Mouse (Mus musculus): ENCODE results near the gene Ccdc180.
A peak's percentile ranks its signal among the peaks of the same experiment; 100 is the strongest.

Ccdc180 gene

GRCm38 (mm10) chr4:45911876-45912275 lies 21.8 kb downstream of the Ccdc180 start:
- DNase-seq = no peak

GRCm38 (mm10) chr4:45917091-45917490 lies 27.0 kb downstream of the Ccdc180 start:
- DNase-seq = no peak

GRCm38 (mm10) chr4:45921663-45922435 lies 31.7 kb downstream of the Ccdc180 start:
- no peak for DNase-seq

- no peak for DNase-seq
Measured at GRCm38 (mm10) chr4:45924011-45924410, 33.9 kb downstream of the Ccdc180 start.

GRCm38 (mm10) chr4:45928561-45928960 lies 38.5 kb downstream of the Ccdc180 start:
- no peak for DNase-seq

GRCm38 (mm10) chr4:45941628-45942044 lies 51.5 kb downstream of the Ccdc180 start:
- peak; percentile 76 to 86 for DNase-seq

GRCm38 (mm10) chr4:45947729-45948128 lies 57.6 kb downstream of the Ccdc180 start:
- no peak for DNase-seq

GRCm38 (mm10) chr4:45949109-45949848 lies 59.2 kb downstream of the Ccdc180 start:
- no peak for DNase-seq

- no peak for DNase-seq
Measured at GRCm38 (mm10) chr4:45951830-45952229, 61.7 kb downstream of the Ccdc180 start.

- DNase-seq = no peak
Measured at GRCm38 (mm10) chr4:45953025-45953919, 63.2 kb downstream of the Ccdc180 start.

- DNase-seq = no peak
Measured at GRCm38 (mm10) chr4:45955235-45955634, 65.1 kb downstream of the Ccdc180 start.

- no peak for DNase-seq
Measured at GRCm38 (mm10) chr4:45956131-45956530, 66.0 kb downstream of the Ccdc180 start.

- no peak for DNase-seq
Measured at GRCm38 (mm10) chr4:45956706-45957105, 66.6 kb downstream of the Ccdc180 start.

GRCm38 (mm10) chr4:45964771-45965439 lies 74.8 kb downstream of the Ccdc180 start, which contains the start of gene Tdrd7:
Tdrd7 (plus strand) TSS chr4:45965334.
- DNase-seq = no peak

- DNase-seq = no peak
Measured at GRCm38 (mm10) chr4:45965737-45966447, 75.8 kb downstream of the Ccdc180 start.

- DNase-seq = no peak
Measured at GRCm38 (mm10) chr4:45966716-45967115, 76.6 kb downstream of the Ccdc180 start.

- DNase-seq = no peak
Measured at GRCm38 (mm10) chr4:45967479-45968341, 77.6 kb downstream of the Ccdc180 start.

GRCm38 (mm10) chr4:45969051-45969450 lies 78.9 kb downstream of the Ccdc180 start:
- no peak for DNase-seq

- no peak for DNase-seq
Measured at GRCm38 (mm10) chr4:45970048-45970560, 80.0 kb downstream of the Ccdc180 start.

- peak; percentile 100 for DNase-seq
Measured at GRCm38 (mm10) chr4:45971806-45972447, 81.8 kb downstream of the Ccdc180 start.
